Mouse (Mus musculus): Measurements from ENCODE around the gene Pgf. TPM values are rescaled to one million over a fixed set of nuclear protein-coding genes. Genes with fewer than 3 reads are reported as not detected.
A peak's percentile ranks its signal among the peaks of the same experiment; 100 is the strongest.

Pgf gene
- total RNA-seq (2014; fragmentation: Nextera tagmentation) (not detected in 2 replicates), total RNA-seq (2017) (not detected in 2 replicates)

- ATAC-seq (replicated peaks; ENCODE audit: low FRiP score, low TSS enrichment, poor library complexity, severe bottlenecking) = 0 out of 2 replicates have a peak, but pooled peaks have one; percentile 1
Observed at GRCm38 (mm10) chr12:85177740-85178239, at the start of gene Pgf. Gene Pgf (minus strand): TSS chr12:85177790.

- no peak for ATAC-seq (replicated peaks; ENCODE audit: low FRiP score, low TSS enrichment, poor library complexity, severe bottlenecking)
Observed at GRCm38 (mm10) chr12:85227227-85227626, 49.6 kb upstream of the Pgf start.

GRCm38 (mm10) chr12:85219905-85220290 lies 42.3 kb upstream of the Pgf start:
- peak; percentile 53 for ATAC-seq (replicated peaks; ENCODE audit: low FRiP score, low TSS enrichment, poor library complexity, severe bottlenecking)

- ATAC-seq (replicated peaks; ENCODE audit: low FRiP score, low TSS enrichment, poor library complexity, severe bottlenecking) = peak; percentile 98
Observed at GRCm38 (mm10) chr12:85219236-85219904, 41.8 kb upstream of the Pgf start, which contains the start of gene Eif2b2. Gene Eif2b2 (plus strand): TSS chr12:85219481.

GRCm38 (mm10) chr12:85217733-85218310 lies 40.2 kb upstream of the Pgf start:
- ATAC-seq (replicated peaks; ENCODE audit: low FRiP score, low TSS enrichment, poor library complexity, severe bottlenecking) = no peak

- no peak for ATAC-seq (replicated peaks; ENCODE audit: low FRiP score, low TSS enrichment, poor library complexity, severe bottlenecking)
Observed at GRCm38 (mm10) chr12:85215031-85215430, 37.4 kb upstream of the Pgf start.

- ATAC-seq (replicated peaks; ENCODE audit: low FRiP score, low TSS enrichment, poor library complexity, severe bottlenecking) = no peak
Observed at GRCm38 (mm10) chr12:85208687-85209199, 31.2 kb upstream of the Pgf start.

- ATAC-seq (replicated peaks; ENCODE audit: low FRiP score, low TSS enrichment, poor library complexity, severe bottlenecking) = no peak
Observed at GRCm38 (mm10) chr12:85205425-85205824, 27.8 kb upstream of the Pgf start.

GRCm38 (mm10) chr12:85204105-85204504 lies 26.5 kb upstream of the Pgf start:
- no peak for ATAC-seq (replicated peaks; ENCODE audit: low FRiP score, low TSS enrichment, poor library complexity, severe bottlenecking)

- ATAC-seq (replicated peaks; ENCODE audit: low FRiP score, low TSS enrichment, poor library complexity, severe bottlenecking) = no peak
Observed at GRCm38 (mm10) chr12:85203699-85204098, 26.1 kb upstream of the Pgf start.

GRCm38 (mm10) chr12:85202191-85202590 lies 24.6 kb upstream of the Pgf start:
- no peak for ATAC-seq (replicated peaks; ENCODE audit: low FRiP score, low TSS enrichment, poor library complexity, severe bottlenecking)

GRCm38 (mm10) chr12:85201830-85202147 lies 24.2 kb upstream of the Pgf start:
- ATAC-seq (replicated peaks; ENCODE audit: low FRiP score, low TSS enrichment, poor library complexity, severe bottlenecking) = no peak

GRCm38 (mm10) chr12:85200929-85201829 lies 23.6 kb upstream of the Pgf start:
- ATAC-seq (replicated peaks; ENCODE audit: low FRiP score, low TSS enrichment, poor library complexity, severe bottlenecking) = no peak

- ATAC-seq (replicated peaks; ENCODE audit: low FRiP score, low TSS enrichment, poor library complexity, severe bottlenecking) = no peak
Observed at GRCm38 (mm10) chr12:85199954-85200353, 22.4 kb upstream of the Pgf start.

- no peak for ATAC-seq (replicated peaks; ENCODE audit: low FRiP score, low TSS enrichment, poor library complexity, severe bottlenecking)
Observed at GRCm38 (mm10) chr12:85197936-85198335, 20.3 kb upstream of the Pgf start.

- no peak for ATAC-seq (replicated peaks; ENCODE audit: low FRiP score, low TSS enrichment, poor library complexity, severe bottlenecking)
Observed at GRCm38 (mm10) chr12:85197371-85197770, 19.8 kb upstream of the Pgf start.

GRCm38 (mm10) chr12:85196191-85196590 lies 18.6 kb upstream of the Pgf start:
- ATAC-seq (replicated peaks; ENCODE audit: low FRiP score, low TSS enrichment, poor library complexity, severe bottlenecking) = no peak

GRCm38 (mm10) chr12:85195086-85195485 lies 17.5 kb upstream of the Pgf start:
- no peak for ATAC-seq (replicated peaks; ENCODE audit: low FRiP score, low TSS enrichment, poor library complexity, severe bottlenecking)

GRCm38 (mm10) chr12:85194623-85195018 lies 17.0 kb upstream of the Pgf start:
- no peak for ATAC-seq (replicated peaks; ENCODE audit: low FRiP score, low TSS enrichment, poor library complexity, severe bottlenecking)

Data from megakaryocyte-erythroid progenitor cell, adult 5-6 weeks (primary cell).